Mouse (Mus musculus) adrenal gland, adult (tissue): ENCODE measurements around the gene Evi5l.

Experiments used
- DNase-seq, 2 experiments: peaks; one replicate each; pipeline ENCODE4 v3.0.0; 2022 to 2023; ENCODE audit warnings: low spot score in 1 of 2; ENCODE audit not compliant: inconsistent age in 2 of 2

The Evi5l gene

GRCm38 (mm10) chr8:4201321-4201720 is 35.0 kb downstream of the Evi5l start:
- DNase-seq: no peak

GRCm38 (mm10) chr8:4205246-4206123 is 39.1 kb downstream of the Evi5l start:
- DNase-seq: no peak

- DNase-seq: no peak
Measured at GRCm38 (mm10) chr8:4206182-4207015, 40.0 kb downstream of the Evi5l start.

- no peak for DNase-seq
Measured at GRCm38 (mm10) chr8:4207016-4207350, 40.6 kb downstream of the Evi5l start.

GRCm38 (mm10) chr8:4211097-4211496 is 44.7 kb downstream of the Evi5l start:
- no peak for DNase-seq

GRCm38 (mm10) chr8:4212809-4213209 is 46.4 kb downstream of the Evi5l start:
- DNase-seq: peak in 1 of 2 experiments; percentile 56

- peak; percentile 90 to 96 for DNase-seq
Measured at GRCm38 (mm10) chr8:4213210-4214005, 47.0 kb downstream of the Evi5l start.

- peak; percentile 90 to 95 for DNase-seq
Measured at GRCm38 (mm10) chr8:4214006-4214980, 47.9 kb downstream of the Evi5l start.

GRCm38 (mm10) chr8:4216296-4216695 is 49.9 kb downstream of the Evi5l start:
- DNase-seq: peak in 1 of 2 experiments; percentile 63

DNA sequence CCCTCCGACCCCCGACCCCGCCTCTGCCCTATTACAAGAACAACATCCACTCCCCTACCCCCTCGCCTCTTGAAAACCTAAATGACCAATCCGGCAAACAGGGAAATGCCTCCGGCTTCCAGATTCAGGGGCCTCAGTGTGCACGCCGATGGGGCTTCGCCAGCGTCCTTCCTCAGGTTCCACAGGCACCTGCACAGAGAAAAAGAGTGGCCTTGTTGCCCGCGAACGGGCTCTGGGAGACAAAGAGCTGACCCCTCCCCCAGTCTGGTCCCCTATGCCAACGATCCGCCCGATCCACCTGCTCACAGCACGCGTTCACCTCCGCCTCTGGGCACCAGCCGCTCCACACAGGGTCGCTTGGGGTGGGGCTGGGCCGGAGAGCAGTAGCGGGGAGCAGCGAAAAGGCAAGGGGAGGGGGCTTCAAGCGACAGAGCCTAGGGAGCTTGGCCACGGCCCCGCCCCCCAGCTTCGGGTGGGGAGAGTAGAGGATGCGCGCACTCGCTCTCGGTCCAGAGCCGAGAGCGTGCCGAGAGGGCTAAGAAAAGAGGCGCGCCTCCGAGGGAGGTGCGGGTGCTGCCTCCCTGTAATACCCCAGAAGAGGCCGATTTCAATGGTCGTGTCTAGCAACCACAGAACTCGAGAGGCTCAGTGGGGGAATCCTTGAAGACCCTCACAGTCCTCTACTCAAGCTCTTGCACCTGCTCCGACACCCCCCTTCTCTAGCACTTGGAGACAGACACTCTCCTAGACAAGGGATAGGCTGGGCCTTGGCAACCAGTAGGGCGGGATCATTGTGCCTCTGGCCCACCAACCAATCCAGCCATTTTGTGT is 50.6 kb downstream of the Evi5l start, which contains the start of gene Prr36:
Gene Prr36 (minus strand): TSS at position 669 of the 831 bp plus-strand sequence.
- peak; percentile 55 to 83 for DNase-seq

DNA sequence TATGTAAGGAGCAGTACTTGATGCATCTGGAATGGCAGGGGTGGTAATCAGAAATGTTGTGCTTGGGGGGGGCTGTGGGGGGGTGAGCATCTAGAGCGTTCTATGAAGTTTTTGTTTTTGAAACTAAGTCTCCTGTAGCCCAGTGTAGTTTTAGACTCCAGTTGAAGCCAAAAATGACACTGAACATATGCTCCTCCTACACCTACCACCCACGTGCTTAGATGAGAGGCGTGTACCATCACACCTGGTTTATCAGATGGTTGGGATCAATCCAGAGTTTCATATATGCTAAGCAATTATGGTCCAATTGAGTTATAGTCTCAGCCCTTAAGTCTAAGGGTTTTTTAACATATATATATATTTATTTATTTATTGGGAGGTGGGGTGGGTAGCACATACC is 53.2 kb downstream of the Evi5l start:
- no peak for DNase-seq

DNA sequence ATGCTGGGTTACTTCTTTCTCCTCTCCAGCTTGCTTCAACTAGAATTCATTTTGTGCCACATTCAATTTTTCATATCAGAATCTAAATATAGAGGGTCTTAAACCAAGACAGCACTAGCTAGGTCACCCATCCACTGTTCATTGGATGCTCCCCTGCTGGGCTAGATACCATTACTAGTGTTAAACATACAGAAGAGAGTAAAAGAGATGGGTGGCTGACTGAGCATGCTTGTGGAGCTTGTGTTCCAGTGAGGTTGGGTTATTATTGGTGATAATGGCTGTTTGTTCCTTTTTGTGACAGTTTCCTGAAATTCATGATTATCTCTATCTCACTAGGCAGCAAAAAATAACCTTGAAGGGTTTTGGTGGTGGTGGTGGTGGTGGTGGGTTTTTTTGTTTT is 55.7 kb downstream of the Evi5l start:
- no peak for DNase-seq

- DNase-seq: no peak
Measured at GRCm38 (mm10) chr8:4226323-4226722, 60.0 kb downstream of the Evi5l start.

DNA sequence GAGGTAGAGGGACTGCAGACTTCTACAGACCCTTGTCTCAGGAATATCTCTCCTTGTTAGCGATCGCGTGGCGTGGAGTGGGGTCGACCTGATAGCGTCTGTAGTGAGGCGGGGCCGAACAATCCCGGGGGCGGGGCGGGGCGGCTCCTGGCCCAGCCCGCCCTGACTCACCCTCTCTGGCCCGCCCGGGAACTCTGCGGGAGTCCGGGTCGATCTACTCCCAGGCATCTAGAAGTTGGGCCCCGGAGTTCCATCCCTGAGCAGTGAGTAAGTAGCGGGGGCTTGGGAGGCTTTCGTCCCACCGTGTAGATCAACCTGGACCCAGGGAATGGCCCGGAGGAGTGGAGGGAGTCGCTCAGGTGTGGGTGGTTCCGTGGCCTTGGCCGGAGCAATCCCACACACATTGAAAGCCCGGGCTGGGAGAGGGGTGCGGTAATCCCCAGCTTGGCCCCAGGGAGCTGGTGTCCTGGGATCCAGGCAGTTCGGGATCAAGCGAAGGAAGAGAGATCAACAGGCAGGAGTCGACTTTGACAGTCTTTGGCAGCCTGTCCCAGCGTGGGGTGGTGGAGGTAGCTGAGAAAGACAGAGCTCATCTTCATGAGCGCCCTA is 60.5 kb downstream of the Evi5l start, which contains the start of gene Lrrc8e:
Gene Lrrc8e (plus strand): TSS at position 89 of the 609 bp plus-strand sequence.
- peak; percentile 85 to 93 for DNase-seq

DNA sequence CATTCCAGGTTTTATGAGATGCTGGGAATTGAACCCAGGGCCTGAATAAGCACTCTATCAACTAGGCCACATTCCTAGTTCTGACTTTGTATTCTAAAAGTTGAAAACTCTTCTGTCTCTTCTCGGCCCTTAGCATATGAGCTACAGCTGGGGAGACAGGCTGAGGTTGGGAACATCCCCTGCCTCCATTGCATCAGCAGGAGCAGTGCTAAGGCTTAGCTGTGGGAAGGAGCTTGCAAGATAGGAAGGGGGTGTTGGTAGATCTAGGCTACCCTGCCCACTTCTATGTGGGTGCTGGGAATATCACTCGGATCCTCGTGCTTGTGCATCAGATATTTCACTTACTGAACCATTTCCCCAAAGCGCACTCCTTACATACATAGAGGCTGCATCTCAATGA is 61.6 kb downstream of the Evi5l start:
- DNase-seq: peak in 1 of 2 experiments; percentile 56

GRCm38 (mm10) chr8:4229784-4230183 is 63.4 kb downstream of the Evi5l start:
- DNase-seq: peak; percentile 29 to 66

DNA sequence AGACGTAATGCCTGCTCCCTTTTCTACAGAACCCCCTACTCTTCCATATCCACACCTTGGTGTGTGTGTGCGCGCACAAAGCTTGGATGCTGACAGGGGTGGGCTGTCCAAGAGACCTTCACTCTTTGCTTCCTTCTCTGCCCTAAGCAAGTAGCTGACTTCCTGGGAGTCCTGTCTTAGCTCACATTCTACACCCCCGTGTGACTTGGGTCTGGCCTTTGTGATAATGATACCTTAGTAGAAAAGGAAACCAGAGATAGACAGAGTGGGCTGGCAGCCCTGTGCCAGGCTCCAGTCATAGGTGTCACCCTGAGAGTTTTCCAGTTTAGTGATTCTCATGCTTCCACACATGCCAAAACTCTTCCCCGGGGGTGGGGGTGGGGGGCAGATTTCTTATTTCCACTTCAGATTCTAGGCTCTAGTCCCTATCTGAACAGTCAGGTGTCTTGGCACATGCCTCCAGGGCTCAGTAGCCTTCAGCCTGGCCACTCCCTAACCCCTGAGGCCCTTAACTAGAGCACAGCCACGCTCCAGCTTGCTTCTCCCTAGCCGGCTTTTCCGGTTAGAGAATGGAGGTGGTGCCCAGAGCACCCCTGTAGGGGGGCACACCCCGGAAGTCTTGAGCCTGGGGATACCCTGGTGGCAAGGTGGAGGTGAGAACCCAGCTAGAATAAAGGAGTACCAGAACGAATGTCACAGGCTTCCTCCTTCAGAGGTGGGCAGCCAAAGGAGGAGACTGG is 64.4 kb downstream of the Evi5l start:
- DNase-seq: peak; percentile 18 to 67
